Mouse (Mus musculus) stomach, embryonic 14.5 days (tissue): ENCODE data around the gene Acsl6. TPM values are rescaled to one million over a fixed set of nuclear protein-coding genes. Genes with fewer than 3 reads are reported as not detected.

Experiments used
- ATAC-seq: fragments of 200-750 bp; cut with Nextera tagmentation; 2 replicates; pipeline ENCODE4 v1.8.0; 2017; ENCODE audit warnings: low read depth, moderate TSS enrichment; ENCODE audit not compliant: insufficient number of reproducible peaks, insufficient read depth, low FRiP score
- H3K27ac ChIP-seq: fragments of 300-500 bp; sonication (generic); 2 replicates; pipeline ENCODE4 v1.5.1; 2014; ENCODE audit warnings: mild to moderate bottlenecking, low read length, moderate library complexity, mixed read lengths
- H3K27me3 ChIP-seq: fragments of 300-500 bp; sonication (generic); 2 replicates; pipeline ENCODE4 v1.6.1; 2014; ENCODE audit warnings: low read length, control low read depth, mixed read lengths; ENCODE audit not compliant: control insufficient read depth, insufficient read depth
- H3K36me3 ChIP-seq: fragments of 300-500 bp; sonication (generic); 2 replicates; pipeline ENCODE4 v1.6.1; 2014; ENCODE audit warnings: mild to moderate bottlenecking, control low read depth, low read length, moderate library complexity, mixed read lengths; ENCODE audit not compliant: control insufficient read depth, insufficient read depth
- H3K4me1 ChIP-seq: fragments of 300-500 bp; sonication (generic); 2 replicates; pipeline ENCODE4 v1.6.1; 2014; ENCODE audit warnings: low read length, control low read depth, mixed read lengths; ENCODE audit not compliant: control insufficient read depth, insufficient read depth
- H3K4me2 ChIP-seq: fragments of 300-500 bp; sonication (generic); replicated peaks from 2 replicates; pipeline ENCODE4 v1.6.1; 2014; ENCODE audit warnings: low read depth, low read length, control low read depth
- H3K4me3 ChIP-seq: fragments of 300-500 bp; sonication (generic); 2 replicates; pipeline ENCODE4 v1.5.1; 2014; ENCODE audit warnings: low read depth, low read length, control low read depth
- H3K9ac ChIP-seq: fragments of 300-500 bp; sonication (generic); replicated peaks from 2 replicates; pipeline ENCODE4 v1.6.1; 2014; ENCODE audit warnings: low read depth, mild to moderate bottlenecking, control low read depth, low read length, moderate library complexity, mixed read lengths
- H3K9me3 ChIP-seq: fragments of 300-500 bp; sonication (generic); 2 replicates; pipeline ENCODE4 v1.6.1; 2016; ENCODE audit warnings: low read depth, low read length, control low read depth; ENCODE audit not compliant: control insufficient read depth
- WGBS: fragments of 180-500 bp; shearing (Covaris S2); extraction: QIAGEN DNeasy Blood & Tissue Kit; methylation state at CpG from one replicate; pipeline ENCODE4 v1.1.7; 2014; 5-methylcytosine and 5-hydroxymethylcytosine counted together
- polyA plus RNA-seq: library from polyadenylated mRNA; unstranded; fragments of >200 nt; fragmentation: Nextera tagmentation; extraction: Ambion mirVana; gene quantifications from 2 replicates; pipeline ENCODE4 v1.2.1, GENCODE M21; 2014

Gene Acsl6
- polyA plus RNA-seq, 1 experiment from 2014 or later, result 2.4 TPM

DNA sequence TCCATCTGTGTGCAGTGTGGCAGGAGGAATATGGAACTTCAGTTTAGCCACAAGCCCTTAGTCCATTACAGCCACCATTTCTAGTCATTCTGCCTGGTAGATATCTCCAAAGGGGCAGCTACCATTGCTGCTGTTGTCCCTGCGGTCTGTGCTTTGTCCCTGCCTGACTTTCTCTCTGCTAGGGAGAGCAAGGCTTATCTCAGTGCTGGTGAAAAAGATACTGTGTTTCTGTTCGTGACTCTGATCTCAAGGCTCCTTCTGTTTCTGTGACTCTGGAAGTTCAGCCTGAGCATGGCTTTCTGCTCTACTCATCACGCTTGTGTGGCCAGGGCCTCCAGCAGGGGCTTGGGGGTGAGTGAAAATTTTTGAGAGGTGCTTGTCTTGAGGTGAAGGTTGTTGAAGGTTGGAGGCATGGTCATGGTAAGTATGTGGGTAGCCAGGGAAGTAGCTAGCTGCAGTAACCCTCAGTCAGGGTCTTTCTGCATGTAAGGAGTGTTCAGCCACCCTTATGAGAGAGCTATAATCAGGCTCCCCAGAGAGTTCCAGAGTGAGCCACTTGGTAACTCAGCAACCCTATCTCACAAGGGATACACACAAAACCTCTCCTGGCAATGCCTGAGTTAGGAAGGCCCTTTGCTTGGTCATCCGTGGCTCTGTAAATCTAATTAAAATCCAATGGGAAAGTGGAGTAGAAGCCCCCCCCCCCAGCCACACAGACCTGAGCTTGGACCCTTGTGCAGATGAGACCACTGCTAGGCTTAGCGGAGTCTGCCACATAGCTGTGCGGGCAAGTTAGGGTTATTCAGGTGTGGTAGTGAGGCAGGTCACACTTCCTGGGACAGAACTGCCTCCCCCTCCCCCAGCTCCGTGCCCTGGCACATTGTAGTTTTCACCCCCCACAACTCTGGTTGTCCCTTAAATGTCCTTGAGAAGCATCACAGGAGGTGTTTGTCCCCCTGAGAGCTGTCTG, 10.1 kb downstream of the Acsl6 start:
- no peak overlapping the region for H3K9ac ChIP-seq
- H3K4me1 ChIP-seq, result 0 out of 2 replicates have a peak, but pooled peaks cover 3% of the 10 kb centered on the region
- no peaks in the 10 kb centered on the region for H3K36me3 ChIP-seq
- 77% methylated on average over 7 of the region's 7 CpGs for WGBS
- no peak overlapping the region for H3K4me3 ChIP-seq
- no peaks in the 10 kb centered on the region for H3K9me3 ChIP-seq
- H3K4me2 ChIP-seq, result no peak overlapping the region
- no peak overlapping the region for H3K27ac ChIP-seq
- no peak for ATAC-seq
- no peaks in the 10 kb centered on the region for H3K27me3 ChIP-seq

DNA sequence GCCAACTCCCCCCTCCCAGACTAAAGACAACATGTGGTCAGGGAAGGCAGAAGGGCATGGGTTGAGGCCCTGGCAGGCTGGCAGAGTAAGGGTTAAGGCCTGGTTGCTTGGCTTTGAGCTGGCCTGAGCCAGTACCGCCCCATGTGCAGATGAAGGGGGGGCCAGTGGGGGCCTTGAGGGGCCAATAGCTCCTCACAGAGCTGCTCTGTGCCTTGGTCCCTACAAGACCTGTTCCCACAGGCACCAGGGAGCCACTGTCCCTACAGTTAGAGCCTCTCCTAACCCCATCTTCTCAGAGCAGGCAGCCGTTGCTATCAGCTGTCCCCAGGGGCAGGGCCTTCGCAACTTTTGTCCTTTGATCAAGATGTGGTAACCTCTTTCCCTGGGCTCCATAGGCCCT, 11.1 kb downstream of the Acsl6 start:
- H3K4me3 ChIP-seq, result no peak overlapping the region
- peak; percentile 50; the same call in 1 of the 2 replicates for ATAC-seq
- H3K36me3 ChIP-seq, result no peaks in the 10 kb centered on the region
- H3K9ac ChIP-seq, result no peak overlapping the region
- 0 out of 2 replicates have a peak, but pooled peaks cover 3% of the 10 kb centered on the region for H3K4me1 ChIP-seq
- 18% methylated on average over 3 of the region's 3 CpGs for WGBS
- H3K27ac ChIP-seq, result no peak overlapping the region
- no peak overlapping the region for H3K4me2 ChIP-seq
- H3K9me3 ChIP-seq, result no peaks in the 10 kb centered on the region
- no peaks in the 10 kb centered on the region for H3K27me3 ChIP-seq

DNA sequence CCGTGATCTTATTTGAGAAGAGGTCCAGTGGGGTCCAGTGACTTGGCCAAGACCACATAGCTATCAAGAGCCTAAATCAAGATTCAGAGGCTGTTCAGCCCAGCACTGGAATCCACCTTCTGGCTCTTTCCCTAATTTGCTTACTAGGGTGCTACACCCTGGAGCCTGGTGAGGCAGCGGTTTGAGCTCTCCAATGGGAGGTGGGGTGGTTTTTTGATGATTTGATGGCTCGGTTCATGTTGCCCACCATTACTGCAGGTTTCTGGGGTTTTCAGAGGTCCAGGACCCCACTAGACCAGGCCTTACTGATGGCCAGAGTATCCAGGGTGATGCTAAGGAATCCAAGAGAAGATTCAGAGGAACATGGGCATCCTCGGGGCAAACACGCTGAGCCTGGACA, 11.7 kb downstream of the Acsl6 start:
- Histone ChIP-seq H3K27me3 (no peaks in the 10 kb centered on the region), H3K4me2 (no peak overlapping the region), H3K36me3 (no peaks in the 10 kb centered on the region), H3K9me3 (no peaks in the 10 kb centered on the region), H3K4me1 (0 out of 2 replicates have a peak, but pooled peaks cover 3% of the 10 kb centered on the region), H3K27ac (no peak overlapping the region), H3K4me3 (no peak overlapping the region), H3K9ac (no peak overlapping the region)
- ATAC-seq, result no peak
- WGBS, result 87% methylated on average over 5 of the region's 5 CpGs

DNA sequence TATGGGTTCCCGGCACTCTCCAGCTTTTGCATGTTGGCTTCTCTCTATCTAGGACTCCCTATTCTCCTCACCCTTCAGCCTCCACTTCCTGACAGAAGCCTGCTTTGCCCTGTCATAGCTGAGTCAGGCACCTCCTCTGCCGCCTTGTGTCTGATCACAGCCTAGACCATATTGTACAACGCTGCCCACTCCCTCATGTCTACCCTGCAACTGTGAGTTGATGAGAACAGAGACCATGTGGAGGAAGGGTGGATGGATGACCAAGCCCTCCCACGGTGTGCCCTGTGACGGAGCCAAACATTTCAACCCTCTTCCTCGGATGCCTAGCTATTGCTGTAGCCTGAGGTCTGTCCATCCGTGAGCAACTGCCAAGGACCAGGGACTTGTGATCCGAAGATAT, 13.8 kb downstream of the Acsl6 start:
- H3K36me3 ChIP-seq, result no peaks in the 10 kb centered on the region
- ATAC-seq, result no peak
- H3K27me3 ChIP-seq, result no peaks in the 10 kb centered on the region
- no peaks in the 10 kb centered on the region for H3K4me1 ChIP-seq
- H3K9me3 ChIP-seq, result no peaks in the 10 kb centered on the region
- H3K4me2 ChIP-seq, result no peak overlapping the region
- H3K27ac ChIP-seq, result no peak overlapping the region
- WGBS, result 84% methylated on average over 8 of the region's 8 CpGs
- H3K4me3 ChIP-seq, result no peak overlapping the region
- H3K9ac ChIP-seq, result no peak overlapping the region

DNA sequence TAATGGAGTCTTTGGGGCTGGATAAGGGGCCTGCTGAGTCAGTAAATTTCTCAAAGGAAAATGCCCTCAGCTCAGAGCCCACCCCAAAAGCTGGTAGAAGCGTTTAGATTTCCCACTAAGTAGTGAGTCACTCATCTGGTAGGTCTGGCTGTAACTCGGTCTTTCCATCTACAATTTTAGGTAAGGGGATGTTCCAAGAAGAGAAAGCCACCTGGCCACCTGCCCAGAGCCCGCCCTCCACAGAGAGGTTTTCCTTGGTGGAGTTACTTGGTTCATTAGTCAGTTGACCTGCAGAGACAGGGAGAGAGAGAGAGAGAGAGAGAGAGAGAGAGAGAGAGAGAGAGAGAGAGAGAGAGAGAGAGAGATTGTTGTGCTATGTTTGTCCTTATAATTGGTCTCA, 14.2 kb downstream of the Acsl6 start:
- Histone ChIP-seq H3K4me1 (no peaks in the 10 kb centered on the region), H3K4me3 (no peak overlapping the region), H3K9me3 (no peaks in the 10 kb centered on the region), H3K4me2 (no peak overlapping the region), H3K27me3 (no peaks in the 10 kb centered on the region), H3K9ac (no peak overlapping the region), H3K27ac (no peak overlapping the region), H3K36me3 (no peaks in the 10 kb centered on the region)
- WGBS, result 74% methylated on average over 3 of the region's 3 CpGs
- ATAC-seq, result no peak

DNA sequence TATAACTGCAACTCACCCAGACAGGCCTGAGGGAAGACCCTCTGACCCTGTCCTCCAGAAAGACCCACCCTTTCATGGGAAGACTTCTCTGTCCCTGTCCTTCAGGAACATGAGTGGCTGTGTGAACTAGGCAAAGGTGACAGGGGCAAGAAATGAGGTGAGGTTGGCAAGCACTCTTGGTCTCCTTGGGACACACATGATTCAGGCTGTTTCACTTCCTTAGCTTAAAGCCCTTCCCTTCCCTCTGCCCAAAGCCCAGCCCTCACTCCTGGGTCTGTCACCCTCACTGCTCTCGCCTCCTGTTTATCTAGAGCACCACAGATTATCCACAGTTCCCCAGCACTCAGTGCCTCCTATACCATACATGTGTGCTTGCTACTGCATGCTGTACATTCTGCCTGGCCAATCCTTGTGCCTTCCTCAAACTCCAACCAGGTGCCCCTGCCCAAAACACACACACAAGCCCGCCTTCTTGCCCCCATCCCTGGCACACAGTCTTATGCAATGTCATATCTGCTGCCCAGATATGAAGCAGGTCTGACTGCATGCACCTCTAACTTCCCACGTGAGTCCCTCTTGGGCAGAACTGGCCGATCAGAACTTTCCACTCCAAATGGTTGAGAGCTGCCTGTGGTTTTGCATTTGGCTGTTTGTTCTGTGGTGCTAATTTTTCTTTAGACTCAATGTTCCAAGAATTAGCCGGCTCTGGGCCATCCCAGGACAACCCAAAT, 18.4 kb downstream of the Acsl6 start:
- WGBS, result 73% methylated on average over 5 of the region's 5 CpGs
- no peaks in the 10 kb centered on the region for H3K4me1 ChIP-seq
- H3K9ac ChIP-seq, result no peak overlapping the region
- H3K36me3 ChIP-seq, result no peaks in the 10 kb centered on the region
- H3K4me2 ChIP-seq, result no peak overlapping the region
- H3K9me3 ChIP-seq, result no peaks in the 10 kb centered on the region
- no peak overlapping the region for H3K4me3 ChIP-seq
- no peaks in the 10 kb centered on the region for H3K27me3 ChIP-seq
- no peak for ATAC-seq
- no peak overlapping the region for H3K27ac ChIP-seq

DNA sequence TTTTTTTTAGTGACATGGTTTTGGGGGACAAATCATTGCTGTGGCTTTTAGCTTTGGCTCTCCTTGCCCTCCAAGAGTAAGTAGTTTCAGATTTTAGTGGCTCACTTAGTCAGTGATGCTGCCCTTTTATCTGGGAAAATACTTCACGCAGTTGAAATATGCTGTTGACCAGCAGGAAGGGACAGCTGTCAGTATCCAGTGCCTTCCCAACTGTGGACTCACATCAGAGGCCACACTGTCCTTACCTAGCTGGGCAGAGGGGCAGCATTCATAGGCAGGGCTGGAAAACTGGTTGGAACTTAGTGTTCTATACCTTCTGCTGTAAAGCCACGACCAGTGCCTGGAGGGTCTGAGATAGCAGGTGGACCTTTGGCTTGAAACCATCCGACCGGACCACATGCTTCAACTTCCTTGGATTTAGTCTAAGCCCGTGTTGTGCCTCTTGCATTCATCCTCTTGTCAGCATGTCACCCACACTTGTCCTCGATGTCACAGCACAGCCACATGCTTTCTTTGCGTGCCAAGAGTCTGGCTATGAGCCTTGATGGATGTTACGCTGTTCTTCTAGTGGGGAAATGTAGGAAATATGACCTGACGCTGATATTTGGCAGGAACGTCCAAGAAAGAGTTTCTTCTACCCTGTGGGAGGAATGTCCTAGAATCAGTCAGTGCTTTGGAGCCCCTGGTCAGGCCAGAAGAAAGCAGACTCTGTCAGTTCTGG, 28.0 kb downstream of the Acsl6 start:
- Histone ChIP-seq H3K4me2 (no peak overlapping the region), H3K27me3 (no peaks in the 10 kb centered on the region), H3K36me3 (no peaks in the 10 kb centered on the region), H3K9me3 (no peaks in the 10 kb centered on the region), H3K27ac (no peak overlapping the region), H3K4me1 (no peaks in the 10 kb centered on the region), H3K4me3 (no peak overlapping the region), H3K9ac (no peak overlapping the region)
- no peak for ATAC-seq
- WGBS, result 80% methylated on average over 10 of the region's 10 CpGs

DNA sequence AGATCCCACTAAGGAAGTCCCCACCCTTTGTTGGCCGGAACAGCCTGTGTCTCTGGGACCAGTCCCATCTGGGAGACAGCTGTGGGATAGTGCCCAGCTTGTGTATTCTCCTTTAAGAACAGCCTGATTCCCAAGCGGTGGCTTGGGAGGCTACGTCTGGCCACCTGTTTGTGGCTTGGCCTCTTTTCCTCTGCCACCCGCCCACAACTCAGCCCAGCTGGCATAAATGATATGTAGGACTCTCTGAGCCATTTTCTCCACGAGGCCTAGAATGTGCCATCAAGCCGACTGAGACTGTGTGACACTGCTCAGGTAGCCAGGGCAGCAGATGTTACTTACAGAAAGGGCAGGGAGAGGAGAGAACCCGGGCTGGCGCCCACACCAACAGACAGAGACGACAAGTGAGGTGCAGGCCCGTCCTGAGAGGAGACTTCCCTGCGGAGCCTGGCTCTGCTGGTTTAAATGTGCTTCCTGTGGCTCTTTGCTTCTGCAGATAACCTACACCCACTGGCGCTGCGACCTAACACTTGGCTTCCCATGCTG, 32.6 kb downstream of the Acsl6 start:
- Histone ChIP-seq H3K4me1 (no peaks in the 10 kb centered on the region), H3K9me3 (no peaks in the 10 kb centered on the region), H3K36me3 (no peaks in the 10 kb centered on the region), H3K4me2 (no peak overlapping the region), H3K27me3 (no peaks in the 10 kb centered on the region), H3K9ac (no peak overlapping the region), H3K4me3 (no peak overlapping the region), H3K27ac (no peak overlapping the region)
- ATAC-seq, result no peak
- 40% methylated on average over 13 of the region's 13 CpGs for WGBS
